Mouse (Mus musculus): ENCODE results near the gene Utp6.

DNA sequence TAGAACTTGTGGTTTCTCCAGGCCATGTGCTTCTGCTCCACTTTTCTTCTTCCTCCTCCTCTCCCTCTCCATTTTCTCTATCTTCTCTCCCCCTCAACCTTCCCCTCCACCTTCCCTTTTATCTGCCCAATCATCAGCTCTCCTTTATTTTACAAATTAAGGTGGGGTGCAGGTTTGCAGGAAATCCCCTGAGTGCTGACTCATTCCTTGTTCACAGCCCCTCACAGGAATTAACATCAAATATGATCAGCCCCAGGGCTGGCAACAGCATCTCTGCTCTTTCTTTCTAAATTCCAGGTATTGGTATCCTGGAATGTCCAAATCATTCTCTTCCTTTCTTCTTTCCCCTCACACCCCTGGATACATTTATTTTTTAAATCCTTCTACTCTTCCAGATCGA, 14.0 kb upstream of the Utp6 start:
- TF ChIP-seq CTCF (conservative IDR thresholded peaks at IDR 0.05; ENCODE audit: low read length) = no peak
- no peak for TF ChIP-seq NANOG (IDR thresholded peaks at IDR 0.05; ENCODE audit: borderline replicate concordance, low read length)

Data from E14TG2a.4 (cell line).